Mouse (Mus musculus): ENCODE data around the gene Stn1.
A peak's percentile ranks its signal among the peaks of the same experiment; 100 is the strongest.

Stn1 gene

GRCm38 (mm10) chr19:47545055-47545454 is 7.7 kb upstream of the Stn1 start:
- DNase-seq (ENCODE audit: low read depth, low spot score), result no peak

- no peak for DNase-seq (ENCODE audit: low read depth, low spot score)
Measured at GRCm38 (mm10) chr19:47542441-47542840, 5.1 kb upstream of the Stn1 start.

- DNase-seq (ENCODE audit: low read depth, low spot score), result no peak
Measured at GRCm38 (mm10) chr19:47538801-47539200, 1.5 kb upstream of the Stn1 start.

GRCm38 (mm10) chr19:47537879-47538278 is 572 bp upstream of the Stn1 start:
- no peak for DNase-seq (ENCODE audit: low read depth, low spot score)

GRCm38 (mm10) chr19:47536521-47537299 is 597 bp downstream of the Stn1 start:
- peak; percentile 97 for DNase-seq (ENCODE audit: low read depth, low spot score)

- no peak for DNase-seq (ENCODE audit: low read depth, low spot score)
Measured at GRCm38 (mm10) chr19:47534131-47534530, 3.2 kb downstream of the Stn1 start.

- DNase-seq (ENCODE audit: low read depth, low spot score), result no peak
Measured at GRCm38 (mm10) chr19:47532449-47532848, 4.9 kb downstream of the Stn1 start.

GRCm38 (mm10) chr19:47531309-47531708 is 6.0 kb downstream of the Stn1 start:
- DNase-seq (ENCODE audit: low read depth, low spot score), result no peak

- DNase-seq (ENCODE audit: low read depth, low spot score), result no peak
Measured at GRCm38 (mm10) chr19:47526239-47526986, 10.9 kb downstream of the Stn1 start.

GRCm38 (mm10) chr19:47524905-47525304 is 12.4 kb downstream of the Stn1 start:
- DNase-seq (ENCODE audit: low read depth, low spot score), result no peak

GRCm38 (mm10) chr19:47521403-47521802 is 15.9 kb downstream of the Stn1 start:
- no peak for DNase-seq (ENCODE audit: low read depth, low spot score)

GRCm38 (mm10) chr19:47519163-47519893 is 18.0 kb downstream of the Stn1 start:
- no peak for DNase-seq (ENCODE audit: low read depth, low spot score)

GRCm38 (mm10) chr19:47518475-47519162 is 18.7 kb downstream of the Stn1 start:
- DNase-seq (ENCODE audit: low read depth, low spot score), result no peak

GRCm38 (mm10) chr19:47517570-47517969 is 19.7 kb downstream of the Stn1 start:
- DNase-seq (ENCODE audit: low read depth, low spot score), result no peak

- DNase-seq (ENCODE audit: low read depth, low spot score), result no peak
Measured at GRCm38 (mm10) chr19:47516879-47517278, 20.4 kb downstream of the Stn1 start.

GRCm38 (mm10) chr19:47515091-47515490 is 22.2 kb downstream of the Stn1 start:
- no peak for DNase-seq (ENCODE audit: low read depth, low spot score)

- no peak for DNase-seq (ENCODE audit: low read depth, low spot score)
Measured at GRCm38 (mm10) chr19:47513618-47513897, 23.7 kb downstream of the Stn1 start.

- DNase-seq (ENCODE audit: low read depth, low spot score), result no peak
Measured at GRCm38 (mm10) chr19:47512794-47513617, 24.3 kb downstream of the Stn1 start.

GRCm38 (mm10) chr19:47511958-47512357 is 25.3 kb downstream of the Stn1 start:
- DNase-seq (ENCODE audit: low read depth, low spot score), result no peak

GRCm38 (mm10) chr19:47511294-47511675 is 26.0 kb downstream of the Stn1 start:
- DNase-seq (ENCODE audit: low read depth, low spot score), result no peak

Measured in embryo, embryonic 11.5 days (tissue).